Mouse (Mus musculus) thymus, adult 2 months (tissue): ENCODE data around the gene Wwox.

Source experiments
- CTCF ChIP-seq: fragments of 200-500 bp; IDR thresholded peaks from 2 replicates; pipeline ENCODE4 v1.5.1; 2012; ENCODE audit warnings: mild to moderate bottlenecking, control low read depth, low read length, moderate library complexity, borderline replicate concordance; ENCODE audit not compliant: control insufficient read depth, poor library complexity, insufficient read depth; ENCODE audit errors: extremely low read depth
- POLR2A ChIP-seq: fragments of 200-500 bp; IDR thresholded peaks from 2 replicates; pipeline ENCODE4 v1.6.1; 2012; ENCODE audit warnings: mild to moderate bottlenecking, low read length, control low read depth, moderate library complexity; ENCODE audit not compliant: control insufficient read depth, poor library complexity, insufficient read depth; ENCODE audit errors: extremely low read depth

DNA sequence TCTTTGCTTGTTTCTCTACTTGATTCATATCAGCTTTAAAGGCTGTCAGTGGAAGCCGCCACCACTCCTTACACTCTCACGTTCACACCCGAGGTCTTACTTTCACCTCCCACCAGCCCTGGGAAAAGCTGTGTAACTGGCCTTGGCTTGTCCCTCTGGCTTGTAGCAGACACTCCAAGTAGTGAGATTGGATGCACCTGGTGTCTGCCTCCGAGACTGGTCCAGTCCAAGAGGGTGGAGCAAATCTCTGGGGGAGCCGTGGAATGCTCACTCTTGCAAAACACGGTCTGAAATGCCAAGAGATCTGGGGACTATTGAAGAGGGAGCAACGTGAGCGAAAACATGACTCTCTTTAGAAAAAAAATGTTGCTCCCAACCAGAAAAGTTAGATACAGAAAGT lies 382.1 kb downstream of the Wwox start:
- TF ChIP-seq POLR2A (no peak), CTCF (no peak)
